Mouse (Mus musculus) c-Kit-positive CD71-positive TER-119-negative erythroid progenitor cells, embryonic 14.5 days (primary cell): Measurements from ENCODE around the gene Apobec2.

Experiments
- DNase-seq: peaks from one replicate; pipeline ENCODE4 v3.0.0-alpha.2; 2013; ENCODE audit warnings: low read depth

Gene Apobec2

GRCm38 (mm10) chr17:48437421-48437911 lies 4.7 kb upstream of the Apobec2 start:
- DNase-seq, result no peak

GRCm38 (mm10) chr17:48436487-48436886 lies 3.8 kb upstream of the Apobec2 start:
- DNase-seq, result no peak

- no peak for DNase-seq
Observed at GRCm38 (mm10) chr17:48434479-48434878, 1.7 kb upstream of the Apobec2 start.

- DNase-seq, result no peak
Observed at GRCm38 (mm10) chr17:48433689-48434330, 1.1 kb upstream of the Apobec2 start.

DNA sequence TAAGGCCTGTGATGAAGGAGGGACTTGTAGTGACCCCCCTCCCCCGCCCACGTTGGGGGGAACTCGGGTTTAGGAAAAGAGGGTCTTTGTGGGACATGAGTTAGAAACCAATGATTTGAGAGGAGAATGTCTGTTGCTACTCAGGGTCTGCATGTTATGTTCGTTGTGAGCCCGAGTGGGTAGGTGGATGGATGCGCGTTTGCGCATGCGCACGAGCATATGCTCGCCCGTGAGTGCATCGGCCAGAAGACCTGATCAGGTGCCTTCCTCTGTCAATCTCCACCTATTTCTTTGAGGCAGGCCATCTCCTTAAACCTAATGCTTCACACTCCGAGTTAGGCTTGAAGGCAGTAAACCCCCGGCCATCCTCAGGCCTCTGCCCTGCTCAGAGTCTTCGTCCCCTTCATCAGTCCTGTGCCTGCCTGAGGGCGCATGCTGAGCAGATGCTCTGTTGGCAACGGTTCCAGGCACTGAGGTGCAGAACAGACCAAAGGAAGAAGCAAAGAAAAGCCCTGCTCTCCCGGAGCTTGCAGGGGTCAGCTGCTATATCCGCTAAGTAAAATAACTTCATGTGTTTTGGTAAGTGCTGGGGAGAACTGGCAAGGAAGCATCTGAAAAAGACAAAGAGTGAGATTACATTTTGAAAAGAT lies 401 bp upstream of the Apobec2 start:
- no peak for DNase-seq

- DNase-seq, result no peak
Observed at GRCm38 (mm10) chr17:48431054-48431453, 1.7 kb downstream of the Apobec2 start.

- no peak for DNase-seq
Observed at GRCm38 (mm10) chr17:48430394-48430793, 2.3 kb downstream of the Apobec2 start.

GRCm38 (mm10) chr17:48427852-48428530 lies 4.7 kb downstream of the Apobec2 start:
- DNase-seq, result no peak

DNA sequence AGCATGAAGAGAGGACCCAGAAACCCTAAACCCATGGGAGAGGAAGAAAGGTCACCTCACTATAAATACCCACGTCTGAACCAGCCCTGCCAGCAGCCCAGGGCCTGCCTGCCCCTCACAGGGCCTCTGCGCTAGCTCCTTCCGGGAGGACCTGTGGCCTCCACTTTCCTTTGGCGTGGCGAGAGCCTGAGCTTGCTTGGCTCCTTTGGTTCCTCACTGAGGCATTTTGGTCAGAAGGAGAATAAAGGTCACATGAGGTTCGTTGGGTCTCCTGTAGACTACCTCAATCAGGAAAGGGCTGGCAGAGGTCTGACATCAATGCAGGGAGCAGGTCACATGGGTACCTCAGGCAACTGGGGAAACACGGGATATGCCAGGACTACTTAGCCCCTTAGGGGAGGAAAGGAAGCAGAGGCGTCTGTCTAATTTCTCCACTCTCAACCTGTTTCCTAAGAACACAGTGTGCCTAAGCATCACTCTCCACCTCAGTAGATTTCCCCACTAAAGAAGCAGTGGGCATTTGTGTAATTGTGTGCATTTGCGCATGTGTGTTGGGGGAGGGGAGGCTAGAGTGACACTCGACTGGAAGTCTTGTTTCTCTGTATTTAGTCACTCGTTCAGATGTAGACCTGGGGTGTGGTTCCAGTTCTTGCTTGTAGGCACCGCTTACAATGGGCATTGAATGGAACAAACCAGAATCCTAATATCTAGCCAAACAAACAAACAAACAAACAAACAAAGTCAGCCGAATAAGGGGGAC lies 5.6 kb downstream of the Apobec2 start:
- DNase-seq, result no peak

DNA sequence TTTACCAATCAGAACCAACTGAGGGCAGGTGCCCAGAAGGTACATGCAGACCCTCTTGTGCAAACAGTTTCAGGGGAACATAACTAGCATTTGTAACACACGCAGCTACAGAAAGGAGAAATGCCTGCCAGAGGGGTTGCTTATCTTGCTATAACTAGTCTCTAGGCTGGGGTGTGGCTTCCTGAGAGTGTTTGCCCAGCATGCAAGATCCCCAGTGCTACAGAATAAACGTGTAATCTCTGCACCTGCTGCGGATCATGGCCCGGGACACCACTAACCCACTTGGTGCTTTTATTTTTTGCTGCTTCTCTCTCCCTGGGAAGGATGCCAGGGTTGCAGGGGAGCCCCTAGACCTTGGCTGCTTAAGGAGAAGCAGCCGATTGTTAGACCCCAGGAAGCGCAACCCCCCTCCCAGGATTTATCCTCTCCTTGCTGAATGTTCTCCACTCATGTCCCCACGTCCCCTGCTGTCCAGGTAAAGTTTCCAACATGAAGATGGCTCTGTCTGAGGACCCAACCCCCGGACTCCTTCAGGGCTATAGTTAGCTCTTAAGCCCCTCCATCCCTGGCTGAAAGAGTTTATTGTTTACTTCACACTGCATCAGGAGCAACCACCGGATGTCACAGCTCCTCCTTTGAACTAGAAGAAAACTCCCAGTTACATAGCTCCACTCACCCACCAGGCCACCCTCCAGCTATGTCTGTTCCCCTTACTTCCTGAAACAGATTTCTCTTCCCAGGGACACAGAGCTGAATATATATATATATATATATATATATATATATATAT lies 6.7 kb downstream of the Apobec2 start:
- no peak for DNase-seq

- DNase-seq, result no peak
Observed at GRCm38 (mm10) chr17:48424237-48424636, 8.5 kb downstream of the Apobec2 start.

DNA sequence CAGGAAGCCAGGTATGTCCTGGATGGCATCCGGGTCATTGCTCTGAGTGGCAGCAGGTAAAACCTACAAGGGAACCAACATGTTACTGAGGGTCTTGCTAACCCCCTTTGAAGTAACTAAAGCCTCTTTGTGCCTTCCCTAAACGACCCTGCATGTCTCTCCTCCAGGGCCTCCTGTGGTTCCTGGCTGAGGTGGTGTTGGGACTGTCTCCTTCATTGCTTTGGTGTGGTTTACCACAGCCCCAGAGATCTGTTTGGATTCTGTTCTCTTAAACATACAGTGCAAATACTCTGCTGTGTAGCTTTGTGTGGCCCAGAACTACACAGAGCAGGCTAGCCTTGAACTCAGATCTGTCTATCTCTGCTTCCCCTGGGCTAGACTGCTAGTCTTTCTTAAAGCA lies 13.2 kb downstream of the Apobec2 start:
- no peak for DNase-seq

DNA sequence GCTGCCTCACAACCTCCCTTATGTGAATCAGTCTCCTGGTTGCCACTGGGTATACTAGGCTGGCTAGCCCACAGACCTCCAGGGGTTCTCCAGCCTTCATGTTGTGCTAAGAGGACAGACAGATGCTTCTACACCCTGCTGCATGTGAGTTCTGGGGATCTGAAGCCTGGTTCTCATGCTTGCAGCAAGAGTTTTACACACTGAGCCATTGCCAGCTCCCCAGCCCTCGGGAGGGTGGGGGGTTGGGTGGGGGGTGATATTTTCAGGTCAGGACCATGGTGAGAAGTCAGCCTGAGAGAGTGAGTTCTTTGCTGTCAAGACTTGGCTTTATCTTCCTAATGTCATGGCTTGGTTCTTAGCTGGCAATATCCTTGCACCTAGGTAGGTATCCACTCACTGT lies 13.9 kb downstream of the Apobec2 start:
- no peak for DNase-seq

- no peak for DNase-seq
Observed at GRCm38 (mm10) chr17:48418174-48418573, 14.6 kb downstream of the Apobec2 start.

GRCm38 (mm10) chr17:48417521-48417920 lies 15.2 kb downstream of the Apobec2 start:
- DNase-seq, result no peak

GRCm38 (mm10) chr17:48416425-48417195 lies 16.1 kb downstream of the Apobec2 start:
- DNase-seq, result no peak

GRCm38 (mm10) chr17:48416011-48416410 lies 16.7 kb downstream of the Apobec2 start:
- no peak for DNase-seq

- no peak for DNase-seq
Observed at GRCm38 (mm10) chr17:48411241-48411640, 21.5 kb downstream of the Apobec2 start.

DNA sequence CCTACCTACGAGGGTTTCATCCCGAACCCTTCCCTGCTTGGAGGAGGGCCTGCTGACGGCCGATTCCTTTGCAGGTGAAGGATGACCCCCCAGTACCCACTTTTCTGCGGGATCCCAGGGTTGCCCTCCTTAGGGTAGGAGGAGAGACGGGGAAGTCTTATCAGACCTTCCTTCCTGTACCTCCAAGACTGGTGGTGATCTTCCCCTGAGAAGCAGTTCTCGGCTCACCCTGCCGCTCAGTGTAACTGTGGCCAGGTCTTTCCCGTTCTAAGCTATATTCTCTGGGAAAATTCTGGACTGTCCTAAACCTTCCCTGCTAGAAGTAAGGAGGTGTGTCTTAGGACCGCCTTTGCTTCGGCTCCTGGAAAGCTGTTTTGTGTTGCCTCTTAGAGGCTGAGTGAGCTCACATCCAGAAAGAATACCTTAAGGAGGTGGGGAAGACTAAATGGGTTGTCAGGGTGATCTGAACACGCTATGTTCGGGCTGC lies 22.4 kb downstream of the Apobec2 start:
- no peak for DNase-seq
